Comparison of ENCODE assay signal across 22 mouse cellular contexts in genomic region chr5:147736766-147737280, GRCm38 (mm10).
"Had no signal": no experiment of that assay in that cellular context is flagged by ENCODE, and none has a peak within 500 bp of the region (broad histone marks: within the 10 kb centered on the region; RNA-seq: fewer than 3 reads in every experiment).

No protein-coding gene starts in this region.

- H3K36me3 ChIP-seq: heart, embryonic 13.5 days; heart, embryonic 15.5 days; hindbrain, embryonic 13.5 days; hindbrain, embryonic 15.5 days; limb, embryonic 13.5 days; limb, embryonic 15.5 days; liver, embryonic 13.5 days; liver, embryonic 15.5 days had no signal

- H3K27me3 ChIP-seq: heart, embryonic 15.5 days; hindbrain, embryonic 15.5 days; limb, embryonic 15.5 days; liver, embryonic 15.5 days had no signal

- H3K4me3 ChIP-seq: gastrocnemius, adult 2 months; heart, adult 2 months; heart, embryonic 13.5 days; heart, embryonic 15.5 days; hindbrain, embryonic 13.5 days; hindbrain, embryonic 15.5 days; limb, embryonic 13.5 days; limb, embryonic 15.5 days; liver, embryonic 13.5 days; liver, embryonic 15.5 days had no signal

- DNase-seq: gastrocnemius, adult 2 months; gastrocnemius, postnatal 10 days; gastrocnemius, postnatal 25 days; heart, adult 2 months; heart, postnatal 14 days; heart, postnatal 36 days; kidney, adult 11 months; kidney, adult 2 months; kidney, postnatal 10 days; kidney, postnatal 36 days; layer of hippocampus, adult 9-11 months; layer of hippocampus, postnatal 36 days; left cerebral cortex, postnatal 4 days; liver, embryonic 13.5 days had no signal

- H3K4me2 ChIP-seq: heart, embryonic 11.5 days; heart, embryonic 13.5 days; heart, embryonic 15.5 days; hindbrain, embryonic 13.5 days; hindbrain, embryonic 15.5 days; limb, embryonic 13.5 days; limb, embryonic 15.5 days; liver, embryonic 13.5 days; liver, embryonic 15.5 days had no signal
